Mouse (Mus musculus): ENCODE data around the gene Gm20388. TPM values are rescaled to one million over a fixed set of nuclear protein-coding genes. Genes with fewer than 3 reads are reported as not detected.
"Not testable (repeated sequence)": the region's sequence is repeated elsewhere in the genome, so short reads cannot be mapped to it uniquely, and the experiment has no call there.

Gm20388 gene
- polyA plus RNA-seq, 1 experiment, result 28.1 TPM

DNA sequence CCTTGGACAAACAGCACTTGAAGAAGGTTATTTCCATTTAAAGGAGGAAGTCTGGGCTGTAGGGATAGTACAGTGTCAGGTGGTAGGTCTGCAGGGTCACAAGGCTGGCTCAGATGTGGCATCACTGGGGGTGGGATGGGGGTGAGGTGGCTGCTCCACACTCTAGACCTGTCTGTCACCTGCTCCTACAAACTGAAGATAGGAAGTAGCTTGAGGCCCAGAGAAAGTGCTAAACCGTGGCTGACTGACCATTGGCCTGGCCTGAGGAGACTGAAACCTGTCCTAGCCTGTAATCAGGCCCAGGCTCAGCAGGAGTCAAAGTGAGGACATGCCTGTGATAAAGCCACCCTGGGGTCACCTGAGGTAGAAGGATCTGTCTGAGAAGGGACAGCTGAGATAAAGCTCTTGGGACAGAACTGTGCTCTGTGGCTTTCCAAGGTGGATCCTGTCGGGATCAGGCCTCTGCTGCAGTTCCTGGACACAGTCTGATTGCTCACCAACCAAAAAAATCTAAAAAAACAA is 1678.6 kb downstream of the Gm20388 start:
- Histone ChIP-seq H3K27me3 (ENCODE audit: control insufficient read depth, insufficient read depth, low read length, poor library complexity, severe bottlenecking) (no peaks in the 10 kb centered on the region), H3K4me3 (ENCODE audit: low read depth, low read length) (no peak overlapping the region), H3K9ac (ENCODE audit: low read depth, poor library complexity, severe bottlenecking) (peak overlapping the region; percentile 49; the same call in 1 of the 2 replicates), H3K27ac (ENCODE audit: insufficient read depth, low read length) (no peak overlapping the region), H3K4me1 (ENCODE audit: control insufficient read depth, insufficient read depth, low read length) (peaks cover 8% of the 10 kb centered on the region), H3K9me3 (replicated peaks; ENCODE audit: control insufficient read depth, insufficient read depth, low read length, poor library complexity, severe bottlenecking) (no peaks in the 10 kb centered on the region), H3K36me3 (ENCODE audit: control insufficient read depth, insufficient read depth, low read length, poor library complexity, severe bottlenecking) (peaks cover 11% of the 10 kb centered on the region)
- TF ChIP-seq POLR2A (IDR thresholded peaks at IDR 0.05; ENCODE audit: insufficient read depth, low read length) (no peak), EP300 (IDR thresholded peaks at IDR 0.05; ENCODE audit: insufficient read depth, low read depth, low read length) (no peak), CTCF (IDR thresholded peaks at IDR 0.05; ENCODE audit: low read depth, low read length) (no peak)

DNA sequence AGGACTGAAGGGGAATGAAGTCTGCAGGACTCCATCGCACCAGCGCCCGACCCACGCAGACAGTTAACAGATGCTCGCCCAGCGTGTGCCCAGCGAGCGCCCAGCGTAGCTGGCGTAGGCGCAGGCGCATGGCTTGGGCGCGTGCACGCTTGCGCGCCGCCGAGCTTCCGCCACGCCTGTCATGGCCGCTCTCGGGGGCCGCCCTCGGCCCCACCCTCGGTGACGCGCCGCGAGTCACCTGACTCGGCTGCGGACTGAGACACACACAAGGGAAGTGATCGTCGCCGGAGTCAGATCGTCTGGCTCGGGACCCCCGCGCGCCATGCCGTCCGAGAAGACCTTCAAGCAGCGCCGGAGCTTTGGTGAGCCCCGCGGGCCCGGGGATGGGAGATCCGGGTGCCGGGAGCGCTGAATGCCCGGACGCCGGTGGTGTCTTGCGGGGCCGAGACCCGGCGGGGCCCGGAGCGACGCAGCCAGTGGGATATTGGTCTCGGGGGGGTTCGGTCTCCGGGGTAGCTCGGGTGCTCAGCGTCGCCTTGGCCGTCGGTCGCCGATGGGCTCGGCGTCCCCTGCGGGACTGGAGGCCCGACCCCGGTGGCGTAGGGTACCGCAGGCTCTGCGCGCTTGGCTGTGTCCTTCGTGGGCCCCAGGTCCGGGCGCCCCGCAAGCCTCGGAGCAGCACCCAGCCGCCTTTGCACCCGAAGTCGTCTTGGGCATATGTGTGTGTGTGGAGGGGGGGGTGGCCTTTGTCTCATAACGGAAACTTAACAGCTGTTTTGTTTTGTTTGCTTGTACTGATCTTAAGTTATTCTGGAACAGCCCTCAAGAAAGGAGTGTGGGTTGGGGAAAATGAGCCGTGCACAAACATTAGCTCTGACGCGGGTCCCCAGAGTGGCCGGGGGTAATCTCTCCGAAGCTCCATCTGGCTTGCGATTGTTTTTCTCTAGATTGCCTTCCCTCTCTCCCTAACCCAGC is 1679.8 kb downstream of the Gm20388 start, which contains the start of gene Map1lc3b:
Map1lc3b (plus strand) TSS at position 159 of the 975 bp plus-strand sequence.
- peak within 1 kb of the TSS; percentile 90 for H3K4me3 ChIP-seq (ENCODE audit: low read depth, low read length)
- peak within 1 kb of the TSS; percentile 96 for H3K9ac ChIP-seq (ENCODE audit: low read depth, poor library complexity, severe bottlenecking)
- H3K9me3 ChIP-seq (replicated peaks; ENCODE audit: control insufficient read depth, insufficient read depth, low read length, poor library complexity, severe bottlenecking), result no peaks in the 10 kb centered on the region
- peak within 1 kb of the TSS; percentile 40 for H3K27ac ChIP-seq (ENCODE audit: insufficient read depth, low read length)
- H3K27me3 ChIP-seq (ENCODE audit: control insufficient read depth, insufficient read depth, low read length, poor library complexity, severe bottlenecking), result no peaks in the 10 kb centered on the region
- TF ChIP-seq CTCF (IDR thresholded peaks at IDR 0.05; ENCODE audit: low read depth, low read length) (no peak), POLR2A (IDR thresholded peaks at IDR 0.05; ENCODE audit: insufficient read depth, low read length) (peak; percentile 79), EP300 (IDR thresholded peaks at IDR 0.05; ENCODE audit: insufficient read depth, low read depth, low read length) (peak; percentile 63; the same call in 1 of the 2 replicates)
- H3K36me3 ChIP-seq (ENCODE audit: control insufficient read depth, insufficient read depth, low read length, poor library complexity, severe bottlenecking), result peaks cover 16% of the 10 kb centered on the region
- peaks cover 8% of the 10 kb centered on the region for H3K4me1 ChIP-seq (ENCODE audit: control insufficient read depth, insufficient read depth, low read length)

- no peak for TF ChIP-seq POLR2A (IDR thresholded peaks at IDR 0.05; ENCODE audit: insufficient read depth, low read length)
- TF ChIP-seq CTCF (IDR thresholded peaks at IDR 0.05; ENCODE audit: low read depth, low read length), result peak; percentile 31
- peak overlapping the region; percentile 22; the same call in 1 of the 2 replicates for H3K27ac ChIP-seq (ENCODE audit: insufficient read depth, low read length)
These were observed 1680.8 kb downstream of the Gm20388 start for GRCm38 (mm10) chr8:121591178-121592066.

GRCm38 (mm10) chr8:121593293-121593692 is 1682.7 kb downstream of the Gm20388 start:
- Histone ChIP-seq H3K9me3 (replicated peaks; ENCODE audit: control insufficient read depth, insufficient read depth, low read length, poor library complexity, severe bottlenecking) (no peaks in the 10 kb centered on the region), H3K4me3 (ENCODE audit: low read depth, low read length) (no peak overlapping the region), H3K27me3 (ENCODE audit: control insufficient read depth, insufficient read depth, low read length, poor library complexity, severe bottlenecking) (no peaks in the 10 kb centered on the region), H3K27ac (ENCODE audit: insufficient read depth, low read length) (no peak overlapping the region), H3K9ac (ENCODE audit: low read depth, poor library complexity, severe bottlenecking) (no peak overlapping the region), H3K4me1 (ENCODE audit: control insufficient read depth, insufficient read depth, low read length) (peaks cover 8% of the 10 kb centered on the region), H3K36me3 (ENCODE audit: control insufficient read depth, insufficient read depth, low read length, poor library complexity, severe bottlenecking) (peaks cover 27% of the 10 kb centered on the region)
- no peak for TF ChIP-seq POLR2A (IDR thresholded peaks at IDR 0.05; ENCODE audit: insufficient read depth, low read length)

More at GRCm38 (mm10) chr8:121591178-121592066, 1680.8 kb downstream of the Gm20388 start:
- peaks cover 8% of the 10 kb centered on the region for H3K4me1 ChIP-seq (ENCODE audit: control insufficient read depth, insufficient read depth, low read length)
- H3K9me3 ChIP-seq (replicated peaks; ENCODE audit: control insufficient read depth, insufficient read depth, low read length, poor library complexity, severe bottlenecking), result no peaks in the 10 kb centered on the region
- H3K36me3 ChIP-seq (ENCODE audit: control insufficient read depth, insufficient read depth, low read length, poor library complexity, severe bottlenecking), result peaks cover 16% of the 10 kb centered on the region
- peak overlapping the region; percentile 90 for H3K4me3 ChIP-seq (ENCODE audit: low read depth, low read length)
- H3K27me3 ChIP-seq (ENCODE audit: control insufficient read depth, insufficient read depth, low read length, poor library complexity, severe bottlenecking), result no peaks in the 10 kb centered on the region
- peak overlapping the region; percentile 96 for H3K9ac ChIP-seq (ENCODE audit: low read depth, poor library complexity, severe bottlenecking)

- no peak for TF ChIP-seq POLR2A (IDR thresholded peaks at IDR 0.05; ENCODE audit: insufficient read depth, low read length)
- TF ChIP-seq CTCF (IDR thresholded peaks at IDR 0.05; ENCODE audit: low read depth, low read length), result no peak
- no peak for TF ChIP-seq EP300 (IDR thresholded peaks at IDR 0.05; ENCODE audit: insufficient read depth, low read depth, low read length)
- Histone ChIP-seq H3K4me1 (ENCODE audit: control insufficient read depth, insufficient read depth, low read length) (peaks cover 8% of the 10 kb centered on the region), H3K4me3 (ENCODE audit: low read depth, low read length) (no peak overlapping the region), H3K9me3 (replicated peaks; ENCODE audit: control insufficient read depth, insufficient read depth, low read length, poor library complexity, severe bottlenecking) (no peaks in the 10 kb centered on the region), H3K9ac (ENCODE audit: low read depth, poor library complexity, severe bottlenecking) (no peak overlapping the region), H3K36me3 (ENCODE audit: control insufficient read depth, insufficient read depth, low read length, poor library complexity, severe bottlenecking) (peaks cover 27% of the 10 kb centered on the region), H3K27me3 (ENCODE audit: control insufficient read depth, insufficient read depth, low read length, poor library complexity, severe bottlenecking) (no peaks in the 10 kb centered on the region), H3K27ac (ENCODE audit: insufficient read depth, low read length) (no peak overlapping the region)
These were observed 1683.3 kb downstream of the Gm20388 start for GRCm38 (mm10) chr8:121593983-121594382.

- not testable (repeated sequence) for H3K4me3 ChIP-seq (ENCODE audit: low read depth, low read length); H3K9me3 ChIP-seq (replicated peaks; ENCODE audit: control insufficient read depth, insufficient read depth, low read length, poor library complexity, severe bottlenecking); H3K9ac ChIP-seq (ENCODE audit: low read depth, poor library complexity, severe bottlenecking); H3K27me3 ChIP-seq (ENCODE audit: control insufficient read depth, insufficient read depth, low read length, poor library complexity, severe bottlenecking); H3K27ac ChIP-seq (ENCODE audit: insufficient read depth, low read length); H3K4me1 ChIP-seq (ENCODE audit: control insufficient read depth, insufficient read depth, low read length)
- peaks cover 35% of the 10 kb centered on the region for H3K36me3 ChIP-seq (ENCODE audit: control insufficient read depth, insufficient read depth, low read length, poor library complexity, severe bottlenecking)
These were observed 1686.9 kb downstream of the Gm20388 start for GRCm38 (mm10) chr8:121597492-121597891.

Measured in ES-Bruce4 (cell line).